Mouse (Mus musculus) ovary, adult 10 weeks (tissue): ENCODE results near the gene Olfr1179. TPM values are rescaled to one million over a fixed set of nuclear protein-coding genes. Genes with fewer than 3 reads are reported as not detected.

ENCODE experiments used
- polyA plus RNA-seq: library from polyadenylated mRNA; stranded (reverse); fragments of 350-450 nt; fragmentation: Illumina TruSeq; extraction: RNeasy Lipid Tissue Mini Kit (QIAGEN cat#74804); gene quantifications from one replicate; pipeline ENCODE4 v1.2.3, GENCODE M21; 2014

Gene Olfr1179
- not detected for polyA plus RNA-seq

GRCm38 (mm10) chr2:88406353-88406752 lies at the start of gene Olfr1179:
Gene Olfr1179 (minus strand): TSS chr2:88406453.

GRCm38 (mm10) chr2:88454567-88454966 lies 48.3 kb upstream of the Olfr1179 start, which contains the start of gene Olfr1183:
Gene Olfr1183 (plus strand): TSS chr2:88454867.

GRCm38 (mm10) chr2:88449031-88449430 lies 42.8 kb upstream of the Olfr1179 start, which contains the start of gene Gm13757:
Gene Gm13757 (minus strand): TSS chr2:88449131.

GRCm38 (mm10) chr2:88426071-88426470 lies 19.8 kb upstream of the Olfr1179 start, which contains the start of gene Olfr1181:
Gene Olfr1181 (minus strand): TSS chr2:88426171.

DNA sequence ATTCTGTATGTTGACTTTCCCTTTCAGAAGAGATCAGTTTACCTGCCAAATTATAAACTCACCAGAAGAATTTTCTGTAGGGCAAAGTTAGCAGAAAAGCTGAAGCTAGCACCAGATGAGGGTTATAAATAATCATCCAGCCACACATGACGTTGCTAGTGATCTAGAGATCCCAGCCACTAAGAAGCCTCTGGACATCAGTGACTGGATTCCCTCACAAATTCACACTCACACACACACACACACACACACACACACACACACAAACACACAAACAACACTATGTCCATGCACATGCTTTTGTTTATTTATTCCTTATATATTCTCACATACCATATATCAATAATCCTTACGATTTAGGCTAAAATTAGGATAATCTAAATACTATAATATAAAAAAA lies 12.8 kb upstream of the Olfr1179 start, which contains the start of gene Olfr1180:
Gene Olfr1180 (minus strand): TSS at position 101 of the 400 bp plus-strand sequence.

GRCm38 (mm10) chr2:88386762-88387161 lies 19.5 kb downstream of the Olfr1179 start, which contains the start of gene Olfr1178:
Gene Olfr1178 (plus strand): TSS chr2:88387062.

Other genes starting within 250 kb of the Olfr1179 start
- not detected for gene Olfr1168, start 224.6 kb downstream of the Olfr1179 start, polyA plus RNA-seq
- gene Olfr1170, start 178.1 kb downstream of the Olfr1179 start, polyA plus RNA-seq: not detected
- gene Olfr1173, start 126.6 kb downstream of the Olfr1179 start, polyA plus RNA-seq: 0.20 TPM
- not detected for gene Olfr1174-ps, start 91.3 kb downstream of the Olfr1179 start, polyA plus RNA-seq
- gene Olfr1175-ps, start 79.2 kb downstream of the Olfr1179 start, polyA plus RNA-seq: not detected
- gene Olfr1176, start 69.7 kb downstream of the Olfr1179 start, polyA plus RNA-seq: not detected
- not detected for gene Olfr1177-ps, start 60.0 kb downstream of the Olfr1179 start, polyA plus RNA-seq
- not detected for gene Olfr1178, start 19.4 kb downstream of the Olfr1179 start, polyA plus RNA-seq
- not detected for gene Olfr1180, start 12.7 kb upstream of the Olfr1179 start, polyA plus RNA-seq
- gene Olfr1181, start 19.7 kb upstream of the Olfr1179 start, polyA plus RNA-seq: not detected
- not detected for gene Gm13757, start 42.7 kb upstream of the Olfr1179 start, polyA plus RNA-seq
- gene Olfr1183, start 48.4 kb upstream of the Olfr1179 start, polyA plus RNA-seq: not detected
- gene Olfr1184, start 77.1 kb upstream of the Olfr1179 start, polyA plus RNA-seq: not detected
- not detected for gene Olfr1185-ps1, start 86.9 kb upstream of the Olfr1179 start, polyA plus RNA-seq
- not detected for gene Olfr1186, start 112.1 kb upstream of the Olfr1179 start, polyA plus RNA-seq
- gene Olfr1188, start 150.5 kb upstream of the Olfr1179 start, polyA plus RNA-seq: not detected
- not detected for gene Olfr1189, start 180.0 kb upstream of the Olfr1179 start, polyA plus RNA-seq
- not detected for gene Olfr1191-ps1, start 234.1 kb upstream of the Olfr1179 start, polyA plus RNA-seq
- gene Olfr1192-ps1, start 242.1 kb upstream of the Olfr1179 start, polyA plus RNA-seq: not detected